Mouse (Mus musculus) ZHBTc4 (cell line): Measurements from ENCODE around the gene Fcmr.

Experiments used
- DNase-seq: peaks from one replicate; pipeline ENCODE4 v3.0.0-alpha.2; 2011; ENCODE audit warnings: low read depth, low spot score

The Fcmr gene

GRCm38 (mm10) chr1:130857456-130857855 is 8.0 kb upstream of the Fcmr start:
- no peak for DNase-seq

DNA sequence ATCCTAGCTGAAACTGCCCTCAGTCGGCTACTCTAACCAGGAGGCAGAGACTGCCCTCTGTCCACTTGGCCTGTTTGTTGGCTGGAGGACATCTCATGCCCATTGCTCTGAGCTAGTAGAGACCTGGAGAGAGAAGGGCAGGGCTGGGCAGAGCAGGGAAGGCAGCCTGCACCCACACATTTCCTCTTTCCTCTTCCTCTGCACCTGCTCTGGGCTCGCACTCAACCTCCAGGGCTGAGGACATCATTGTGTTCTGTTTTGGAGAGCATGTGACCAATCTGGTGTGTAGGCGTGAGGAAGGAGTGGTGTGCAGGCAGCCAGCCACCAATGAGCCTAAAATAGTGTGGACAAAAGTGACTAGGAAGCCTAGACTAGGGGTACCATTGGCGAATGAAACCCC is 1.2 kb upstream of the Fcmr start:
- no peak for DNase-seq

DNA sequence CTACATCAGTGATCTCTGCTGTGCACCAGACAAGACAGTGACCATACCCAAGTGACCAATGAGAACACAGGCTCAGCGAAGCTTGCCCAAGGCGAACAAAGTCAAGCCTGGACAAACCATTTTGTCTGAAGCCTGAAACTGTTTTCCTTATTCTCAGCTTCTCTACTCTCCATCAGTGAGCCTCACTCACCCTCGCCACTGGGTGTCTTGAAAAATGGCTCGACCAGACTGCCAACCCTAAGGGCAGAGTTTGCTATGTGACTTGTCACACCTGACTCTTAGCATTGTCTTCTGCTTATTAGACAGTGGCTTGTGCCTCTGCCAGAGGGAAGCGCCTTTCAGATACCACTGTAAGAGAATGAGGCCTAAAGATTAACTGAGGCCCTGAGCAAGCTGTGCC is 728 bp upstream of the Fcmr start:
- no peak for DNase-seq

GRCm38 (mm10) chr1:130872912-130873311 is 7.4 kb downstream of the Fcmr start:
- DNase-seq, result no peak

DNA sequence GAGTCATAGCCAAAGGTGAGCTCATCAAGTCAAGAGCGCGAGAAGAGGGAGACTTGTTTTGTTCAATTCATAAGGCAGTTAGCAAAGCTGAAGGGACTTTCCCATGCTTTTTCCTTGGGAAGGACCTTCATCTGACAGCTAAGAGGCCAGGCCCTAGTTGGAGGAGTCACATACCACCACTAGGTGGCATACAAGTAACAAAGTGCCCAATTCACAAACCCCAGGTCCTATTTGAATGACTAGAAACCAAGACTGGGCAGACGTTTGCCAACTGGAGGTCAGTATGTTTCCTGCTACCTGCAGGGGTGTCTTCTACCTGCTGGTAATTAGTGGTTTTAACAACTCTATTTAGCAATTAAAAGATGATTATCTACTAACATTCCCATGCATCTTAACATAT is 9.7 kb downstream of the Fcmr start:
- peak; percentile 51 for DNase-seq

DNA sequence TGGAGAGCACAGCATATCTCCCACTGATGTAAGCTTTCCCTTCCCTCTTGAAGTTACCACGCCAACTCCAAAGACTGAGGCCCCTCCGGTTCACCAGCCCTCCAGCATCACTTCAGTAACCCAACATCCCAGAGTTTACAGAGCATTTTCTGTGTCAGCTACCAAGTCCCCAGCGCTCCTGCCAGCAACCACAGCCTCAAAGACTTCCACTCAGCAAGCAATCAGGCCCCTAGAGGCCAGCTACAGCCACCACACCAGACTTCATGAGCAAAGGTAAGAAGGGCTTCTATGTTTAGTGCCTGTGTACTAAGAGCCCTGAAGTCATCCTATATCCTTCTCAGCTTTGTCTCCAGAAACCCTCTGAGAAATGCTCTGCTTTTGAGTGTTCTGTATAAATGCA is 10.4 kb downstream of the Fcmr start:
- DNase-seq, result peak; percentile 20

GRCm38 (mm10) chr1:130876931-130877509 is 11.6 kb downstream of the Fcmr start:
- DNase-seq, result peak; percentile 72

DNA sequence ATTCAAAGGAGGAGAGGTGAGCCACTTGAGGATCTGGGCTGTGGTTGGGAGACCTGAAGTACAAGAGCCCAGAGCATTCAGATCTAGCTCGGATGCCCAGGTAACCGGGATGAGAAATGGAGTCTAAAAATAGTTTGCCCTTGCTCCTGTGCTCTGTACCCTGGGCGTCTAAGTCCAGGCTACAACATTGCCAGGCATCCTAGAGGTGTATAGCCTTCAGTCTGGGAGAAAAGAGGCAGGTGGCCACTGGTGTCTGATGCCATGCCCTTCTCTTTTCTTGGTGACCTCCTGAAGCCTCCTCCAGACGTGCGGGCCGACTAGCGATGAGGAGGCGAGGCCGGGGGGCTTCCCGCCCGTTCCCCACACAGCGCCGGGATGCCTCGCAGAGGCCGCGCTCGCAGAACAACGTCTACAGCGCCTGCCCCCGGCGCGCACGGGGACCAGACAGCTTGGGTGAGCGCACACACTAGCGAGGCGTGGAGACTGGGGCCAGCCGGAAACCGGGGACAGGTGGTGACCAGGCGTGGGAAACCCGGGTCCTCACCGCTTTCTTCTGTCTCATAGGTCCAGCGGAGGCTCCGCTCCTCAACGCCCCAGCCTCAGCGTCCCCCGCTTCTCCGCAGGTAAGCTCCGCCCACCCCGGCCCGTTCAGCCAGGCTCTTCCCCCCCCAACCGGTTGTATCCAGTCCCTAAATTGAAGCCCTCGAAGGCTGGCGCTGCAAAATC is 12.6 kb downstream of the Fcmr start:
- DNase-seq, result peak; percentile 61

DNA sequence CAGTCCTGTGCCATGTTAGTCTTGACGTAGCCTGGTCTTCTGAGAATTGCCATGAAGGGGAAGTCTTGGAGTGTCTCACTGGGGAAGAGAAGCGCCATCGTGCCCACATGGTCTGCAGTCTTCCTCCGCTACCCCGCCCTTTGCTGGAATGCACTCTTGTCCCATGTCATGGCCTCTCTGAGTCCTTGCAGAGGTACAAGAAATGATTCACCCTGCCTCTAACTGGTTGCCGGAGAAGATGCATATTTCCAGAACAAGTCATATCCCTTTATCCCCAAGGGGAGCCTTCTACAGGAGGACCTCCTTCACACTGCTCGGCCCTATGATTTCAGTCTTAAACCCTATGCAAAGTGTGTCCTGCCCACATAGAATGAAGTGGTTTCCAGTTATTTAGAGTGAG is 14.5 kb downstream of the Fcmr start:
- DNase-seq, result no peak

GRCm38 (mm10) chr1:130883146-130883545 is 17.7 kb downstream of the Fcmr start:
- DNase-seq, result no peak

DNA sequence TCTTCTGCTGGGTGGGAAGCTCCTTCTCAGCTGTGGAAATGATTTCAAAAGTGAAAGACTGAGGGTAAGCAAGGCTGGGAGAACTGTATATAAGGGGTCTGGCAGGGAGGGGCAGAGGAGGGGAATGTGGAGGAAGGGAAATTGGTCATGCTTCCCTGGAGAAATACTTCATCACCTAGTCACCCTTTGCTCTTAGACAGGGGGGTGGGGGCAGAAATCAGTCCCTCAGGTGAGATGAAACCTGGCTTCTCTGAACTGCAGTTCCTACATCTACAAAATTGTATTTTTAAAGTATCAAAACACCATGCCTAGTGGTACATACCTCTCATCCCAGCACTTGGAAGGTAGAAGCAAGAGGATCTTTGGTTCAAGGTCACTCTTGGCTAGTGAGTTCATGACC is 21.9 kb downstream of the Fcmr start, which contains the start of gene Il24:
Il24 (minus strand) TSS at position 101 of the 400 bp plus-strand sequence.
- DNase-seq, result no peak

- DNase-seq, result no peak
Measured at GRCm38 (mm10) chr1:130892446-130892845, 27.0 kb downstream of the Fcmr start.

DNA sequence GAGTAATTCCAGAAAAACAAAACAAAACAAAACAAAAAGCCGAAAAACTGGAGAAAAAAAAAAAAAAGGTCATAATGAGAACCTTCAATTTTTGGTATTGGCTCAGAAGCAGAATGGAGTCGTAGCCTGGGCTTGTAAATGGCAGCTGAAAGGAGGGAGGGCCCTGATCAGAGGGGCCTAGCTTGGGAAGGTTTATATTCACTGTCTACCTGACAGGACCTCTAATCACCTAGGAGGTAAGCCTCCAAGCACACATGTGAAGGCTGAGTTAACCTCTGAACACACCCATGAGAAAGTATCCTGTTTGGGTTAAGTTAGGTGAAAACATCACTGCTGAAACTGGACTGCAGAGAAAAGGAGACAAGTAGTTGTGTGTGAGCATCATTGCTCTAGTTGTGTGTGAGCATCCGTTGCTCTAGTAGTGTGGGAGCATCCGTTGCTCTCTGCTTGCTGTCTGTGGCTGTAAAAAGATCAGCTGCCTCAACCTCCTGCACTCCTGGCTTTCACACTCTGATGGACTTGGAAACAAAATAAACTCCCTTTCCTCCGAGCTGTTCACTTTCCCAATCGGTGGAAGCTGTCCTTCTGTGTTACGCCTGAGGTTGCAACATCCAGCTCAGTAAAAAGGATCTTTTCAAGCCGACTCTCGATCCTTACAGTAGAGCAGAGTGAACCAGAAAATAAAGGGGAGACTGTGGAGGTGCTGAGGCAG is 28.0 kb downstream of the Fcmr start:
- no peak for DNase-seq

GRCm38 (mm10) chr1:130894468-130894867 is 29.0 kb downstream of the Fcmr start:
- no peak for DNase-seq

DNA sequence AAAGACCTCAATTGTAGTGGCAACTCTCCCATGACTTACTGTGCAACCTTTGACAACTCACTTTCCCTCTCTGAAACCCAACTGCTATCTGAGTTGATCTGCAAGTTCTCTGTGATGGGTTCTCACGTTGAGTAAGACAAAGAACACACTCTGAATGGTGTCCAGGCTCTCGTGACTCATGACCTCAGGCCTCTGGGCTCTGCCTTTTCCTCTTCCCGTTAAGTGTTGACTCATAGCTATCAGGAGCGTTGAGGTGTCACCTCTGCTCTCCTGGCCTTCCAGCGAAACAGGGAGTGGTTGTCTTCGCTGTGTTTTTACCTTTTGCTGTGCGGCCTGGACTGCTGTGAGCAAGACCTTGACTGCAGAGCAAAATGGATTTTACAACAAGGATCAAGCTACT is 37.0 kb downstream of the Fcmr start:
- no peak for DNase-seq

- DNase-seq, result no peak
Measured at GRCm38 (mm10) chr1:130911401-130912010, 46.0 kb downstream of the Fcmr start, which contains the start of gene Il20. Gene Il20 (minus strand): TSS chr1:130911451.

GRCm38 (mm10) chr1:130918323-130918980 is 53.0 kb downstream of the Fcmr start:
- no peak for DNase-seq

GRCm38 (mm10) chr1:130926484-130926883 is 61.0 kb downstream of the Fcmr start:
- DNase-seq, result peak; percentile 16
